Mouse (Mus musculus): Measurements from ENCODE around the gene Mlst8.
A peak's percentile ranks its signal among the peaks of the same experiment; 100 is the strongest.
"Not testable (repeated sequence)": the region's sequence is repeated elsewhere in the genome, so short reads cannot be mapped to it uniquely, and the experiment has no call there.

The Mlst8 gene

DNA sequence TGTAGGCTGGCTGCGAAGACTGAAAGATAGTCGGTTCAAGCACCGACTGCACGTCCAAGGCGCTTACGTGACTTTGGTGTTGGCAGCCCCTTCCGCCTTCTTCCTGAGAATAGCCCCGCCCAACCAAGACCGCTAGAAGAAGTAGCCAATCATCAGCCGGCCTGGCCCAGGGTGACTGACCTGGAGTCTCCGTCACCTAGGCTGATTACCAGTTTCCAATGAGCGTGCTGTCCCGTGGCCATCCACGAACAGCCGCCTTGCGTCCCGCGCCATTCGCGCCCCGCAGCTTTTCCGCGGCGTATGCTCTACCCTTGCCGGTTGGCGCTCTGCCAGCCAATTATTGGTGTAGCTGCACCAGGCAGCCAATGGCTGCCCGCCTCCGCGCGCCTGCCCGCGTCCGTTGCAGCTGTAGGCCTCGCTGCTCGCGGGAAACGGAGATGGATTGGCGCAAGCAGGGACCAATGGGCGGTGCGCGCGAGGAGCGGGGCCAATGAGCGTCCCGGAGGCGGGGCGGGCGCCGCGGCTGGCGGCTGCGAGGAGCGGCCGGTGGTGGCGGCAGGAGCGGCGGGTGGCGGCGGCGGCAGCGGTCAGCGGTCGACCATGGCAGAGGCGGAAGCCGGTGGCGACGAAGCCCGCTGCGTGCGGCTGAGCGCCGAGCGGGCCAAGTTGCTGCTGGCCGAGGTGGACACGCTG lies 8.8 kb downstream of the Mlst8 start, which contains the start of the genes E4f1 and Pgp:
Gene E4f1, minus strand, starts transcription at position 404 of the 693 bp plus-strand sequence.
Gene Pgp, plus strand, starts transcription at position 483 of the 693 bp plus-strand sequence.
- peak; percentile 88 for DNase-seq (ENCODE audit: extremely low spot score, low read depth, low spot score)

DNA sequence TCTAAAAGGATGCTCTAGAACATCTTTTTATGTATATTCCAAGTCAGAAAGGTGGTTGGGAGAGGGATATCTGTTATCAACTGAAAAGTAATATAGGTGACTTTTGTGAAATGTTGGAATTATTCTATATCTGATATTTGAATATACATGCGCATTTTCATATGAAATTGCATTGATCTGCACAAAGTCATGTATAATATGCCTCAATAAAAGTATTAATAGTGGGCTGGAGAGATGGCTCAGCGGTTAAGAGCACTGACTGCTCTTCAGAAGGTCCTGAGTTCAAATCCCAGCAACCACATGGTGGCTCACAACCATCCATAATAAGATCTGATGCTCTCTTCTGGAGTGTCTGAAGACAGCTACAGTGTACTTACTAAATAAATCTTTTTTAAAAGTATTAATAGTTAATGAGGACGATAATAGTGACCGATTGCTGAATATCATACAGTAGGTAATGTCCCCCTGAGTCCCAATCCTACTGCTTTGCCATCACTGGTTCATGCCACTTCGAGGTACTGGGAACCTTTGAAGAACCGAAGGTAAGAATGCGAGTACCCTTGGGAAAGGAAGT lies 9.5 kb downstream of the Mlst8 start:
- no peak for DNase-seq (ENCODE audit: extremely low spot score, low read depth, low spot score)

DNA sequence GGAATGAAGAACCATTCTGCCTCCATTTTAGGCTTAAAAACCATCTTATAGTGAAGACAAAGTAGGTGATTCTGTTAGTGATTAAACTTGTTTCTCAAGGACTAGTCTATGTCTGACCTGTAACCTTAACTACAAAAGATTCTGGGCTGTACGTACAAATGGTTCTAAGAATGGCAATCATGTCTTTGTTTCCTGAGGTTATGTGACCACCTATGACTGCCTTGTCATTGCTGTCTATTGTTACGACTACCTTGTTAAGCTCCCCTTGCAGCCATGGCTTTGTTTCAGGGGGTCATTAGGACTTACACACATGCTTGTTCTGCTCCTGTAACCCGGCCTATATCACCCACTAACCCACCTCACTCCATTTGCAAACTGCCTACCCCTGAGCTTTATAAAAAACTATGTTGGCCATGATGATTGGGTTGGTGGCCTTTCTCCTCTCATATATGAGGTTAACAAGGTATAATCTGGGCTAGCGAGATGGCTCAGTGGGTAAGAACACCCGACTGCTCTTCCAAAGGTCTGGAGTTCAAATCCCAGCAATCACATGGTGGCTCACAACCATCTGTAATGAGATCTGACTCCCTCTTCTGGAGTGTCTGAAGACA lies 10.1 kb downstream of the Mlst8 start:
- no peak for DNase-seq (ENCODE audit: extremely low spot score, low read depth, low spot score)

DNA sequence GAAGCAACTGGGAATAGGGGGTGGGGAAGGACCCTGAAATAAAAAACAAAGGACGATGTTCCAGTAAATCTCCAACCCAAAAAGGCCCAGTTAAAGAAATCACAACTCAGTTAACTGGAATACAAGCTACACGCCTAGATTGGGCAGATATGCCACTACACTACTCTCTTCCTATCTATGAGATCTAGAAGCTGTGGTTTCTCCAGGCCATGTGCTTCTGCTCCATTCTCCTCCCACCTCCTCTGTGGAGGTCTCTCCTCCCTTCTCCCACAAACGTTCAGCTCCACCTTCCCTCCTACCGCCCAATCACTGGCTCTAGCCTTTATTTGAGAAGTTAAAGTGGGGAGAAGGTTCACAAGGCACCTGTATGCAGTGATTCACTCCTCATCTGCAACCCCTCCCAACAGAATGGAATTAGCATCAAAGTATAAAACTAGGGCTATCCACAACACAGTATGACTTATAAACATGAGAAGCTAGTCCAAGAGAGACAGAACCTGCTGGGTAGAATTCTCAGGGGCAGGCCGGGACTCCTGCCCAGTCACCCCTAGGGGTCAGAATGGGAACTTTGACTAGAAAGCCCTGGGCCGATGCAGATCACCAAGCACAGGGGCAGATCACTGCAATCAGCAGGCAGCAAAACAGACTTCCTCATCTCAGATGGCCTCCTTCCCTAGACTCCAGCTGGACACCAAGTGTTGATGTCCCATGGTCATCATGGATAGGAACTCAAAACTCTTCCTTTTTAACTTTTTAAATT lies 15.3 kb downstream of the Mlst8 start:
- no peak for DNase-seq (ENCODE audit: extremely low spot score, low read depth, low spot score)

DNA sequence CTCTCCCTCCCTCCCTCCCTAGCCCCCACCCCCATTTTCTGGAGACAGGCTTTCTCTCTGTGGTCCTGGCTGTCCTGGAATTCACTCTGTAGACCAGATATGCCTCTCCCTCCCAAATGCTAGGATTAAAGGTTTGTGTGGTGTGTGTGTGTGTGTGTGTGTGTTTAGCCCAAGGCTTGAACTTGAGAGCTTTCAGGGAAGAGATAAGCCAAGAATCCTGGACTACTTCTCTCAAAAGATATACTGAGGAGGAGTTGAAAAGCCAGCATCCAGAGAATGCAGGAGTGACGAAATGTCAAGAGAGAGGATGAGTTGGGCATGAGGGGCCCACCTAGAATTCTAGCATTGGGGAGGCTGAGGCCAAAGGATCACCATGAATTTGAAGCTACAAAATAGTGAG lies 15.9 kb downstream of the Mlst8 start:
- no peak for DNase-seq (ENCODE audit: extremely low spot score, low read depth, low spot score)

DNA sequence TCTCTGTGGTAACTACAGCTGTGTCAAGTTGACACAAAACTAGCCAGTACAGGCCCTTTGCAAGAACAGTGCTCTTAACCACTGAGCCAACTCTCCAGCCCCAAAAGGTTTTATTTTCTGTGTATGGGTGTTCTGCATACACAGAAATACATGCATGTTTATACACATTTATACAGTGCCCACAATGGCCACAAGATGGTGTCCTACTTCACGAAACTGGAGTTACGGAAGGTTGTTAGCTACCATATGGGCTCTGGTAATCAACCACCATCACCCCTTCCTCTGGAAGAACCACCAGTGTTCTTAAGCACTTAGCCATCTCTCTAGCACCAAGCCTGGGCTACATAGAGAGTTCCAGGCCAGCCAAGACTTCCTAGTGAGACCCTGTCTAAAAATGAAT lies 17.3 kb downstream of the Mlst8 start:
- peak; percentile 28 for DNase-seq (ENCODE audit: extremely low spot score, low read depth, low spot score)

DNA sequence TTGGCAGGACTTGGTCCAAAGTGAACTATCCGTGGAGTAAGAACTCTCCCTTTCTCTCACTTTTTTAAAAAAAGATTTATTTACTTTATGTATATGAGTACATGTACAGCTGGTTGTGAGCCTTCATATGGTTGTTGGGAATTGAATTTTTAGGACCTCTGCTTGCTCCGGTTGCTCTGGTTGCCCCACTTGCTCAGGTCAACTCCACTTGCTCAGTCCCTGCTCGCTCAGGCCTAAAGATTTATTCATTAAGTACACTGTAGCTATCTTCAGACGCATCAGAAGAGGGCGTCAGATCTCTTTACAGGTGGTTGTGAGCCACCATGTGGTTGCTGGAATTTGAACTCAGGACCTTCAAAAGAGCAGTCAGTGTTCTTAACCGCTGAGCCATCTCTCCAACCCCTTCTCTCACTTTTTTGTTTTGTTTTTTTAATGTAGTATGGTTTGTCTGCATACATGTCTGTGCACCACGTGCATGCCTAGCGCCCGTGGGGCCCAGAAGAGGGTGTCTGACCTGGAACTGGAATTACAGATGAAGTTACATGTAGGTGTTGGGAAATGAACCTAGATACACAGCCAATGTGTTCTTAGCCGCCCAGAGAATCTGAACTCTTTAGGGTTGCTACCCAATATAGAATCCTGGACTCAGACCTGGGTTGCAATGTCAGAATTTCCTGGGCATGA lies 23.2 kb downstream of the Mlst8 start:
- not testable (repeated sequence) for DNase-seq (ENCODE audit: extremely low spot score, low read depth, low spot score)

DNA sequence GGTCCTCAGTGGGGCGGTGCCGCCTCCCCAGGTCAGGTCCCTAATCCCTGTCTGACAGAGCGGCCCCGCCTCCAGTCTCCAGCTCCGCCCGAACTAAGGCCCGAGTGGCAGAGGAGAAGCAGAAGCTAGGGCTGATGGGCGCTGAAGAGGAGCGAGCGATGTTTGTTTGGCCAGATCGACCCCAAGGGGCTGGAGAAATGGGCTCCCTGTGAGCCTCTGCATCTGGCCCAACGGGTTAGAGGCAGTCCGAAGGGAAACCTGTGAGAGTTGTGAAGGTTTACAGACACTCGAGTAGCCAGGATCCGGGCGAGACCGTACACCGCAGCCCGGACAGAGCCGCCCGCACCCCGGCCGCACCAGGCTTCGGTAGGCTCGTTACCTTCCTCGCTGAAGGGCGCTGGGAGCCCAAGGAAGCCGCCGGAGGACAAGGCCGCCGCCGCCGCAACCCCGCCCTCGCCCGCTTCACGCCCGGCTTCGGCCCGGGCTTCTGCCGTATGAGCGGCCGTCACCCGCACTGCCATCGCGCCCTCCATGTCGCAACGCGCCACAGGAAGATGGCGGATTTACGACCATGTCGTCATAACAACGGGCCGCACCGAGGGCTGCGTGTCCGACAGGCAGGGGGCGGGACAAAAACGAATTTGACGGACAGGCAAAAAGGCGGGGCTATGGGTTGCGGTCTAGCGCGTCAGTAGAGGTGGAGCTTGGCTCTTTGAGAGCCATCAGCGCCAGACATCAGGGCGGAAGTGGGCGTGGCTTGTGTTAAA lies 23.9 kb downstream of the Mlst8 start:
- peak; percentile 95 for DNase-seq (ENCODE audit: extremely low spot score, low read depth, low spot score)

DNA sequence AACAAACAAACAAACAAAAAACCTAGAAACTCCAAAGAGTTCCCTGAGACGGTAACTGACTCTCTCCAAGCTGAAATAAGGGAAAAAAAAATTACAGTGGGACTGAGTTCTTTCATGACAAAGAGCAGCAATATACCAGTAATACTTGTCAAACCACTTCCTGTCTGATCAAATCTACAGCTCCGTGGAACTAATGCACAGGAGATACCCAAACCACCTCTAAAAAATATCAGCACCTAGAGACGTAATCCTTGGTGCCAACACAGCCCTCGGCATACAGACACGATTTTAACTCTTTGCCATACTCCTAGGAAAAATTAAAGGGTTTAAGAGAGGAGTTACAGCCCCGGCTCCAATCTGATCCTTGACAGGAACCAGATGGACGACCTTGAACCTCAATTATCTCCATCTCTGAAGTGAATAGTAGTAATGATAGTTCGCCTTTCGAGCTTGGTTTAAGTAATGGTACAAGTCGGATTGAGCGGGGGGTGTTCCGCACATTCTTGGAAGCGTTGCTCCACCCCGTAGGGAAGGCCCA lies 24.6 kb downstream of the Mlst8 start:
- DNase-seq (ENCODE audit: extremely low spot score, low read depth, low spot score) = no peak

DNA sequence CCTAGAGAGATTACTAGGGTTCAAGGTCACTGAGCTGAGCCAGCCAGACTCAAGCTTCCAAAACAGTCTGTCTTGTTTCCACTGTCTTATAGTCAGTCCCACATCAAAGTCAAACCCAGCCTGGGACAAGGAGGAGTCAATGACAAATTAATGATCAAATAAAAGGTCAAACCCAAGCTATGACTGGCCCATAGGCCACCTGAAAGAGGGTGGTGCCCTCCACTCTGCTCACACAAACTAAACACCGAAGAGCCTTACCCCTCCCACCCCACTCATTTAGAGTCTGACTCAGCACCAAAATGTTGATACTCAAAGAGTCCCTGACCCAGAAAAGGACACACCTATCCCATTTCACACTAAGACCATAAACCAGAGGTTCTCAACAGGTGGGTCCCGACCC lies 25.5 kb downstream of the Mlst8 start:
- DNase-seq (ENCODE audit: extremely low spot score, low read depth, low spot score) = no peak

DNA sequence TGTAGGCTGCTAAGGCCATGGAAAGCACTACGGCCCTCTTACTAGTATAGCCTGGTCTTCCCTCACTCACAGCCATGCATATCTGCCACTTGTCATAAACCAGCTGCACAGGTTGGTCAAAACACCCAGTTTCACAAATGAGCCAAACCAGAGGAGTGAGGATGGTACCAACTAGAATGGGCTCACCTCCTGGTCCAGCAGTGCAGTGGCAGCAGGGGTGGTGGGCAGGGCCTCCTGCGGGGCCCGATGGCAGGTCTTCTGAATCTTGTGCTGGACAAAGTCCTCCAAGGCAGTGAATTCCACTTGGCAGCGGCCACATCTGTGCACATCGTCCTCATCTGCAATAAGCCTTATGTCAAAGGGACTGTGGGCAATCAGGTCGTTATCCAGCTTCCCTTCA lies 27.7 kb downstream of the Mlst8 start:
- no peak for DNase-seq (ENCODE audit: extremely low spot score, low read depth, low spot score)

DNA sequence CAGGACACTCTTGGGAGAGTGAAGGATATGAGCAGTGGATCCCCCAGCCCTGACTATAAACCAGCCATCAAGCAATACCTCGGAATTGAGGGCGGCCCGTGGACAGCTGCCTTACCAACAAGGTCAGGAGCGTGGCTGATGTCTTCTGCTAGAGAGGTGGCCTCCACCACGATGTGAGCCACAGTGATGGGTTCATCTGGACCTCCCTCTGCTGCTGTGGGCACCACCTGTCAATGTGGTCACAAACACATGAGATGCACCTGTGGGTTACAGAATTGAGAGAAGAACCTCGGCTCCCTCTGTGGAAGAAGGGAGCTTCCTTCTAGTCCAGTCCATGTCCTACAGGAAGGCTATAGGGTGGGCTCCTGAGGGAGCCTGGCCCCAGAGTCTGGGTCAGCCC lies 29.4 kb downstream of the Mlst8 start:
- DNase-seq (ENCODE audit: extremely low spot score, low read depth, low spot score) = no peak

DNA sequence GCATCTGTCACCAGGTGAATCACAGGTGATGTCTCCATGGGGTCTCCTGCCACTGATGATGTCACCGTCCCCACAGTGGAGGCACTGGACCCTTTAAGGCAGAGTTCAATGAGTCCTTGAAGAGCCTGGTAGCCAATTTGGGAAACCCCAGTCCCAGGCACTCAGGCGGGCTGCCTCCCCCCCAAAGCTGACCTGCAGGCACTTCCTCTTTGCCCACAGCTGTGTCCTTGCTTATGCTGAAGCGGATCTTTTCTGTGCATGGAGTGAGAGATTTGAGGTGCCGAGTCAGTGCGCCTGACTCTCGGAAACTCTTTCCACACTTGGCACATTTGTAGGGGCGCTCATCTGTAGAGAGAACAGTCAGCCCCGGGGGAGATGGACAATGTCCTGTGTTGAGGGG lies 32.3 kb downstream of the Mlst8 start:
- DNase-seq (ENCODE audit: extremely low spot score, low read depth, low spot score) = no peak

DNA sequence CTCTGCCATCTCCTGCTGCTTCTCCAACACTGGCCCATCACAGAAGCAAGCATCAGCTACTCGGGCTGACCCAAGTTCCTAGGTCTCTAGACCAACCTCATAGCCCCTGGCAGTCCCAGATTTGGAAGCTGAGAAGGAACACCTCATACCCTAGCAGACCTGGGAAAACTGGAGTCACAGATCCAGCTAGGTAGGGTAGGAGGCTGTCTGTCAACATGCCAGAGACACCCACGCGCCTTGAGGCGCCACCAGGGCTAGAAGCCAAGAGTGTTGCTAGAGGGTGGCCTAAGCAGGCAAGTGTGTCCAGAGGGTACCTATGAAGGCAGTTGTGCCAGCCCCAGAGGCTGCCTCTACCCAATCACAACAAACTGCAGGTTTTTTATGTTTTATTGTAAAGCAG lies 35.5 kb downstream of the Mlst8 start:
- DNase-seq (ENCODE audit: extremely low spot score, low read depth, low spot score) = no peak

DNA sequence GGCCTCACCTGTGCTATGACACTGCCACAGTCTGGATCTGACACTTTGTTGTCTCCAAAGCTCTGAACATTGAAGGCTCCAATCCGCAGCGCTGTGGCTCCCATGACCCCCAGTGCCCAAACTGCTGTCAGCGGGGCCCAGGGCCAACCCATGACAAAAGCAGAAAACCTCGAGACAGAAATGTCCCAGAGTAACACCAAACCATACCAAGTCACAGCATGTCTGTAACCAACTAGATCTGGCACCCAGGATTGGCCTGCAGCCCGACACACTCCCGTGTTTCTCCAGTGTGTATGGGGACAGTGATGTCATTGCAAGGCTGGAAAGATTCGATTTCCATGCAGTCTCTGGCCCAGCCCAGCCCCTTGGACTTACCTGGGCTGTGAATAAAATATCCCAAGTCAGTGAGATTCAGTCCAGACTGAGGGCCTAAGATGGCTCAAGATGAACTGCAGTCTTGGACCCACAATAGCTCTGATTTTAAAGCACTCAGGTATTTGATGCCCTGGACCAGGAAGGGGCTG lies 36.2 kb downstream of the Mlst8 start, which contains the start of gene Dnase1l2:
Gene Dnase1l2, minus strand, starts transcription at position 474 of the 524 bp plus-strand sequence.
- DNase-seq (ENCODE audit: extremely low spot score, low read depth, low spot score) = no peak

DNA sequence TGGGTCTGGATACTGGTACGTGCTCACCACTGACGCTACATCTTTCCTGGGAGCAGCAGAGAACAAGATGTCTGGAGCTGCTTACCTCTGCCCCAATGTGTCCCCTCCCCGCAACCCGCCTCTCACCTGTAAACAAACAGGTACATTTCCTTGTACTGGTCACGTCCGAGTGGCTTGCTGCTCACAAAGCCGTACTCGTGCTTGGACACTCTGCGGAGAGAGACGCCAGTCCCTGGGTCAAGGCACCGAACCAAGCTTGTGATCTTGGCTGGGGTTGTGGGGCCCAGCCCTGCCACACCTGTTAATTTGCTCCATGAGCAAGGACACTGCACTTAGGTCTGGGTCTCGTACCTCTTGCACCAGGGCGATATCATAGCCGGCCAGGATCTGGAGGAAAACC lies 36.8 kb downstream of the Mlst8 start:
- no peak for DNase-seq (ENCODE audit: extremely low spot score, low read depth, low spot score)

DNA sequence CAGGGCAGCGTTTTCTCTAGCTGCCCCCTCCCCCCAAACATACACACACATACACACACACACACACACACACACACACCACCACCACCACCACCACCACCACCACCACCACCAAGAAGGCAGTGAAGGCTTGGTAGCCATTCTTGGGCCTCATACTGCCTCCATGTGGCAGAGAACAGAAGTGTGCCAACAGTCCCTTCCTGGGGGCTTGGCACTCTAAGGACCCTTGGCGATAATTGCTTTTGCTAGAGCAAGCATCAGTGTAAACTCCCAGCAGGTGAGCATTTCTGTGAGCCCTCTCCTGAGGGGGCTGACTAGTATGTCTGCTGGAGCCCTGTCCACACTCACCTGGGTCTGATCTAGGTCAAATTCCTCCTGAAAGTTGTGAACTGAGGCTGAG lies 37.7 kb downstream of the Mlst8 start:
- DNase-seq (ENCODE audit: extremely low spot score, low read depth, low spot score) = no peak

DNA sequence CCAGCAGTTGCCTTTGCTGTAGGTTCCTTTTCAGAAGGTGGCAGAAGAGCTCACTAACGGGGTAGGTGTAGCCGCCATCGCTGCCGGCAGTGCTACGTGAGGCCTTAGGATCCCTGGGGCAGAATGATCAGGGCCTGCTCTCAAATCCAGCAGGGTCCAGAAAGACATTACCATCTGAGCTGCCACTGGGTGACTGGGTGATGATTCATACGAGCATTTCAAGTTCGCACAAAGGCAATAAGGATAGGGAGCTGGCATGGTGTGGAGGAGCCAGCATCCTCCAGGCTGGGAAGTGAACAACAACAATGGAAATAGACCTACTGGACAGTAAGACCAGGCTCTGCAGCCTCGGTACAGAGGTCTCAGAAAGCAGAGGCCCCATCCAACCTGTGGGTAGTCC lies 38.5 kb downstream of the Mlst8 start:
- DNase-seq (ENCODE audit: extremely low spot score, low read depth, low spot score) = no peak

DNA sequence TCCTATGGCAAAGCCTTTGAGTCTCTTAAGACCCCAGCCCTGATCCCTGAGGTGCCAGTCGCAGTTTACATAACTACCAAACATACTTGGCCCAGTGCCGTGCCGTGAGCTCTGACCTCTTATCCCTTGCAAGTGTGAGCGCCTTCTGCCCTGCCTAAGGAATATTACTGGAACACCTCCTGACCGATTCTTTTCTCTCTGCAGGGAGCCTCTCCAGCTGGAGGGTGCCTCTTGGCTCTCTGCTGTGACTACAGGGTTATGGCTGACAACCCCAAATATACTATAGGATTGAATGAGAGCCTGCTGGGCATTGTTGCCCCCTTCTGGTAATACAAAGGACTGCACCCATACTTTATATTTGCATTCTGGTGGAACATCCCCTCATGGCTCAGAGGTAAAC lies 41.9 kb downstream of the Mlst8 start:
- DNase-seq (ENCODE audit: extremely low spot score, low read depth, low spot score) = no peak

All from hindlimb bud, embryonic 11.5 days (tissue).